Mouse (Mus musculus) embryonic facial prominence, embryonic 14.5 days (tissue): ENCODE measurements around the gene Polr2e. TPM values are rescaled to one million over a fixed set of nuclear protein-coding genes. Genes with fewer than 3 reads are reported as not detected.
A peak's percentile ranks its signal among the peaks of the same experiment; 100 is the strongest.

Source experiments
- ATAC-seq: fragments of 200-750 bp; cut with Nextera tagmentation; 2 replicates; pipeline ENCODE4 v1.8.0; 2017; ENCODE audit warnings: low read depth, moderate number of reproducible peaks, moderate TSS enrichment
- DNase-seq: peaks from one replicate; pipeline ENCODE4 v3.0.0-alpha.2; 2015; ENCODE audit warnings: low spot score
- H3K27ac ChIP-seq: fragments of 300-500 bp; sonication (generic); replicated peaks from 2 replicates; pipeline ENCODE4 v1.5.1; 2014; ENCODE audit warnings: low read depth, mild to moderate bottlenecking, low read length, moderate library complexity
- H3K27me3 ChIP-seq: fragments of 300-500 bp; sonication (generic); replicated peaks from 2 replicates; pipeline ENCODE4 v1.6.1; 2014; ENCODE audit warnings: low read length; ENCODE audit not compliant: control insufficient read depth, insufficient read depth
- H3K36me3 ChIP-seq: fragments of 300-500 bp; sonication (generic); 2 replicates; pipeline ENCODE4 v1.6.1; 2014; ENCODE audit warnings: low read length, mixed read lengths; ENCODE audit not compliant: control insufficient read depth, insufficient read depth
- H3K4me1 ChIP-seq: fragments of 300-500 bp; sonication (generic); 2 replicates; pipeline ENCODE4 v1.6.1; 2014; ENCODE audit warnings: antibody characterized with exemption, low read length; ENCODE audit not compliant: control insufficient read depth, insufficient read depth
- H3K4me2 ChIP-seq: fragments of 300-500 bp; sonication (generic); 2 replicates; pipeline ENCODE4 v1.6.1; 2014; ENCODE audit warnings: low read depth, mild to moderate bottlenecking, low read length, moderate library complexity, mixed read lengths
- H3K4me3 ChIP-seq: fragments of 300-500 bp; sonication (generic); 2 replicates; pipeline ENCODE4 v1.5.1; 2014; ENCODE audit warnings: low read depth, mild to moderate bottlenecking, low read length
- H3K9ac ChIP-seq: fragments of 300-500 bp; sonication (generic); 2 replicates; pipeline ENCODE4 v1.6.1; 2014; ENCODE audit warnings: low read depth, mild to moderate bottlenecking, low read length, moderate library complexity, mixed read lengths
- H3K9me3 ChIP-seq: fragments of 300-500 bp; sonication (generic); 2 replicates; pipeline ENCODE4 v1.6.1; 2016; ENCODE audit warnings: low read length; ENCODE audit not compliant: control insufficient read depth
- WGBS: fragments of 180-500 bp; shearing (Covaris S2); extraction: QIAGEN DNeasy Blood & Tissue Kit; methylation state at CpG from one replicate; pipeline ENCODE4 v1.1.7; 2014; 5-methylcytosine and 5-hydroxymethylcytosine counted together
- polyA plus RNA-seq: library from polyadenylated mRNA; unstranded; fragments of >200 nt; fragmentation: Nextera tagmentation; extraction: Ambion mirVana; gene quantifications from 2 replicates; pipeline ENCODE4 v1.2.1, GENCODE M21; 2014

The Polr2e gene
- polyA plus RNA-seq, 1 experiment from 2014 or later: 207 TPM

DNA sequence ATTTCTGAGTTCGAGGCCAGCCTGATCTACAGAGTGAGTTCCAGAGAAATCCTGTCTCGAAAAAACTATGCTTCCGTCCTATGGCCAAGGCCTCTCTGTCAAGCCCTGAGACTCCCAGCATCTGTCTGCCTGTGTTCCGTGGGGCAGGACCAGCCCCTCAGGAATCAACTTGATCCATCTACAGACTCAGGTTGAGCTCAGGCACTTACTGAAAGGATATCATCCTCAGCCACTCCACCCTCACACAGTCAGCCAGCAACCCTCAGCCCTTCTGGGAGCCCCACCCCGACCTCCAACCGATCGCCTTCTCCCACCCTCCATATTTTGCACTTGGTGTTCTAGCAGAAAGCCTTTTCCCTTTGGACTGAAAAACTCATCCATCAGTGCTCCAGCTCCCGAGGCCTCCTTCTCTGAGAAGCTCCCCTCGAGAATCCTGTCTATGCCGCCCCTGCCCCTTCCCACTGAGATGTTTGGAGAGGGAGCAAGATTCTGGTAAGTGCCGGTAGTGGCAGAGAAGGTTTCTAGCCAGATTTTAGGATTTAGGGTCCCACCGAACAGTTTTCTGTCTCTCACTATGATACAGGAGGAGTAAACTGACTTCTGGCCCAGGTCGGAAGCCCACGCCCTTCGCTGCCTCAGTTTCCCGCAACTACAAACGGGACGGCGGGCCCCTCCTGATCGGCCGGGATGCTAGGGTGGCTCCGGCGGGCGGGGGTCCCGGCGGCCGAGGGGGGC, 51.7 kb downstream of the Polr2e start:
- H3K9me3 ChIP-seq: 0 out of 2 replicates have a peak, but pooled peaks cover 5% of the 10 kb centered on the region
- no peak for DNase-seq
- H3K9ac ChIP-seq: peak overlapping the region; percentile 86
- peak overlapping the region; percentile 97 for H3K4me2 ChIP-seq
- peaks cover 22% of the 10 kb centered on the region for H3K36me3 ChIP-seq
- 8% methylated on average over 19 of the region's 27 CpGs for WGBS
- H3K4me1 ChIP-seq: peaks cover 40% of the 10 kb centered on the region
- peak overlapping the region; percentile 82 for H3K4me3 ChIP-seq
- H3K27ac ChIP-seq: peak overlapping the region; percentile 99
- ATAC-seq: no peak
- H3K27me3 ChIP-seq: no peaks in the 10 kb centered on the region

DNA sequence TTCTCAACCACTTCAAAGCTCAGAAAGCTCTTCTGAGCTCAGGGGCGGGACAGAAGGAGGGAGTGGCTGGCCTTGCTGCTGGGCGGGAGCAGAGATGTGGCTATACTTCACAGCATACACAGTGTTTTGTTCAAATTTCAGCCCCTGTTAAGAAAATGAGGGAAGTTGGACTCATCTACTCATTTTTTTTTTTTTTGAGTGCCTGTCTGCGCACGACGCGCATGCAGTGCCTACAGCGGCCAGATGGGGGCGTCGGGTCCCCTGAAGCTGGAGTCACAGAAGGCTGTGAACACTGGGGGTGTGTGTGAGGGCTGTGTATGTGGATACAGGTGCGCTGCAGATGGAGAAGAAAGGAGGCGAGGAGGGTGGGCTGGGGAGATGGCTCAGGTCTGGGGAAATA, 52.6 kb downstream of the Polr2e start:
- DNase-seq (peak; percentile 85), ATAC-seq (no peak)
- Histone ChIP-seq H3K27ac (peak overlapping the region; percentile 99), H3K27me3 (no peaks in the 10 kb centered on the region), H3K4me3 (peak overlapping the region; percentile 8), H3K4me1 (peaks cover 43% of the 10 kb centered on the region), H3K36me3 (peaks cover 13% of the 10 kb centered on the region), H3K9me3 (0 out of 2 replicates have a peak, but pooled peaks cover 5% of the 10 kb centered on the region), H3K9ac (peak overlapping the region; percentile 86; the same call in 1 of the 2 replicates), H3K4me2 (peak overlapping the region; percentile 97)
- WGBS: 4% methylated on average over 11 of the region's 11 CpGs

DNA sequence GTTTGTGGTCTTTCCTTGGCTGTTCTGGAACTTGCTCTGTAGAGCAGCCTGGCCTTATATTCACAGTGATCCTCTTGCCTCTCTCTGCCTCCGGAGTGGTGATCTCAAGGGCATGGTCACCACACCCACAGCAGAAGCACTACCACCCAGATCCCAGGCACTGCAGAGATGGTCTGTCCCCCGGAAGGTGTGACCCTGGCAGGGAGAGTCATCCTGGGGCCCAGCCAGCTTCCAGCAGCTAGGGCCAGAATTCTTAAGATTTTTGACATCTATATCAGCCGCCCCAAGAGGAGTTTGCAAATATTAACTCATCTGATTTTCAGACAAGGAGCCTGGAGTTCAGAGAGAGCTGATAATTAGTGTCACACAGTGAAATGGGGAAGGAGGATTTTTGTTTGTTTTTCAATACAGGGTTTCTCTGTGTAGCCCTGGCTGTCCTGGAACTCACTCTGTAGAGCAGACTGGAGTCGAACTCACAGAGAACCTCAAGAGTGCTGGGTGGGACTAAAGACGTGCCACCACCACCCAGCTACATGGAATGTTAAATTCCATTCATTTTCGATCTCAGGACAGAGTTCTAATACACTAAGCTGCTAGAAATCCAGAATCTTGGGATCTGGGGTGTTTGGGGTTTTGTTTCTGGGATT, 53.2 kb downstream of the Polr2e start:
- H3K27ac ChIP-seq: peak overlapping the region; percentile 99
- peak overlapping the region; percentile 87 for H3K9ac ChIP-seq

More for the DNA sequence above, 53.2 kb downstream of the Polr2e start:
- H3K4me1 ChIP-seq: peaks cover 43% of the 10 kb centered on the region
- no peaks in the 10 kb centered on the region for H3K27me3 ChIP-seq
- DNase-seq: no peak
- H3K4me3 ChIP-seq: peak overlapping the region; percentile 74
- 35% methylated on average over 6 of the region's 6 CpGs for WGBS
- no peak for ATAC-seq
- H3K36me3 ChIP-seq: peaks cover 6% of the 10 kb centered on the region
- H3K9me3 ChIP-seq: 0 out of 2 replicates have a peak, but pooled peaks cover 1% of the 10 kb centered on the region
- peak overlapping the region; percentile 97 for H3K4me2 ChIP-seq

Other genes starting within 250 kb of the Polr2e start
- 0.16 TPM in 1 of 2 replicates, not detected in the other for gene Prss57, start 248.8 kb downstream of the Polr2e start, polyA plus RNA-seq
- 62.5 and 75.4 TPM in 2 replicates for gene Palm, start 246.2 kb downstream of the Polr2e start, polyA plus RNA-seq
- 2.3 and 3.9 TPM in 2 replicates for gene Misp, start 218.8 kb downstream of the Polr2e start, polyA plus RNA-seq
- 198 and 254 TPM in 2 replicates for gene Ptbp1, start 185.4 kb downstream of the Polr2e start, polyA plus RNA-seq
- gene Prtn3, start 165.3 kb downstream of the Polr2e start, polyA plus RNA-seq: 4.1 and 6.7 TPM in 2 replicates
- gene Plppr3, start 165.2 kb downstream of the Polr2e start, polyA plus RNA-seq: 32.4 and 50.2 TPM in 2 replicates
- 0.64 and 2.0 TPM in 2 replicates for gene Elane, start 153.5 kb downstream of the Polr2e start, polyA plus RNA-seq
- 0.22 TPM in 1 of 2 replicates, not detected in the other for gene Cfd, start 148.9 kb downstream of the Polr2e start, polyA plus RNA-seq
- gene Med16, start 130.9 kb downstream of the Polr2e start, polyA plus RNA-seq: 33.7 and 40.2 TPM in 2 replicates
- 4.1 and 6.7 TPM in 2 replicates for gene Gm26602, start 128.9 kb downstream of the Polr2e start, polyA plus RNA-seq
- 0.56 and 0.58 TPM in 2 replicates for gene Kiss1r, start 122.8 kb downstream of the Polr2e start, polyA plus RNA-seq
- gene R3hdm4, start 118.6 kb downstream of the Polr2e start, polyA plus RNA-seq: 114 and 124 TPM in 2 replicates
- gene Arid3a, start 112.8 kb downstream of the Polr2e start, polyA plus RNA-seq: 3.1 and 3.5 TPM in 2 replicates
- 97.4 and 100 TPM in 2 replicates for gene Wdr18, start 79.6 kb downstream of the Polr2e start, polyA plus RNA-seq
- 0.37 and 0.56 TPM in 2 replicates for gene Grin3b, start 69.1 kb downstream of the Polr2e start, polyA plus RNA-seq
- 20.6 and 22.3 TPM in 2 replicates for gene Tmem259, start 55.5 kb downstream of the Polr2e start, polyA plus RNA-seq
- 293 and 304 TPM in 2 replicates for gene Cnn2, start 51.2 kb downstream of the Polr2e start, polyA plus RNA-seq
- gene Abca7, start 43.3 kb downstream of the Polr2e start, polyA plus RNA-seq: 2.5 and 2.8 TPM in 2 replicates
- 4.4 and 6.4 TPM in 2 replicates for gene Arhgap45, start 23.1 kb downstream of the Polr2e start, polyA plus RNA-seq
- 505 and 517 TPM in 2 replicates for gene Gpx4, start 7.4 kb upstream of the Polr2e start, polyA plus RNA-seq
- gene Sbno2, start 65.8 kb upstream of the Polr2e start, polyA plus RNA-seq: 12.8 and 14.1 TPM in 2 replicates
- 32.6 and 32.7 TPM in 2 replicates for gene Stk11, start 76.0 kb upstream of the Polr2e start, polyA plus RNA-seq
- 474 and 475 TPM in 2 replicates for gene Atp5d, start 98.8 kb upstream of the Polr2e start, polyA plus RNA-seq
- 7.3 and 9.0 TPM in 2 replicates for gene Cbarp, start 101.0 kb upstream of the Polr2e start, polyA plus RNA-seq
- gene Midn, start 108.5 kb upstream of the Polr2e start, polyA plus RNA-seq: 34.2 and 37.0 TPM in 2 replicates
- 59.7 and 88.3 TPM in 2 replicates for gene Cirbp, start 126.2 kb upstream of the Polr2e start, polyA plus RNA-seq
- gene 1600002K03Rik, start 133.1 kb upstream of the Polr2e start, polyA plus RNA-seq: 11.0 and 13.1 TPM in 2 replicates
- gene Efna2, start 139.7 kb upstream of the Polr2e start, polyA plus RNA-seq: 20.9 and 23.6 TPM in 2 replicates
- gene Mum1, start 186.6 kb upstream of the Polr2e start, polyA plus RNA-seq: 50.8 and 52.1 TPM in 2 replicates
- gene Ndufs7, start 209.3 kb upstream of the Polr2e start, polyA plus RNA-seq: 360 and 370 TPM in 2 replicates
- gene Gamt, start 221.2 kb upstream of the Polr2e start, polyA plus RNA-seq: 124 and 139 TPM in 2 replicates
- 42.3 and 43.5 TPM in 2 replicates for gene Dazap1, start 221.7 kb upstream of the Polr2e start, polyA plus RNA-seq